Mouse (Mus musculus) cerebellum, adult 2 months (tissue): Measurements from ENCODE around the gene Ppp2r3c. TPM values are rescaled to one million over a fixed set of nuclear protein-coding genes. Genes with fewer than 3 reads are reported as not detected.

ENCODE experiments used
- DNase-seq, 2 experiments: peaks; one replicate each; pipeline ENCODE4 v3.0.0; 2021
- H3K27ac ChIP-seq: fragments of 200-500 bp; 2 replicates; pipeline ENCODE4 v1.5.1; 2012; ENCODE audit warnings: low read length, control low read depth, inconsistent platforms; ENCODE audit not compliant: insufficient read depth
- H3K27me3 ChIP-seq: fragments of 200-500 bp; 2 replicates; pipeline ENCODE4 v1.6.1; 2012; ENCODE audit warnings: inconsistent platforms, mild to moderate bottlenecking, low read length, moderate library complexity; ENCODE audit not compliant: control insufficient read depth, insufficient read depth
- H3K4me1 ChIP-seq: fragments of 200-500 bp; 2 replicates; pipeline ENCODE4 v1.6.1; 2011; ENCODE audit warnings: low read length; ENCODE audit not compliant: control insufficient read depth, insufficient read depth
- H3K4me3 ChIP-seq: fragments of 200-500 bp; replicated peaks from 2 replicates; pipeline ENCODE3; 2011; ENCODE audit warnings: mild to moderate bottlenecking, low read depth, low read length, control low read depth; ENCODE audit not compliant: insufficient read depth
- CTCF ChIP-seq: fragments of 200-500 bp; IDR thresholded peaks from 2 replicates; pipeline ENCODE4 v1.5.1; 2011; ENCODE audit warnings: low read depth, mild to moderate bottlenecking, control low read depth, low read length, moderate library complexity, borderline replicate concordance; ENCODE audit not compliant: insufficient read depth
- POLR2A ChIP-seq: fragments of 200-500 bp; IDR thresholded peaks from 2 replicates; pipeline ENCODE4 v1.6.1; 2011; ENCODE audit warnings: low read length, control low read depth, borderline replicate concordance; ENCODE audit not compliant: insufficient read depth
- WGBS: fragments of 180-500 bp; shearing (Covaris S2); methylation state at CpG from one replicate; pipeline ENCODE4 v1.1.7; 2018; 5-methylcytosine and 5-hydroxymethylcytosine counted together
- polyA plus RNA-seq: library from polyadenylated mRNA; depleted of rRNA; stranded (reverse); fragments of >200 nt; gene quantifications from 2 replicates; pipeline ENCODE4 v1.2.3, GENCODE M21; 2012

Gene Ppp2r3c
- polyA plus RNA-seq, 1 experiment: 13.2 TPM

DNA sequence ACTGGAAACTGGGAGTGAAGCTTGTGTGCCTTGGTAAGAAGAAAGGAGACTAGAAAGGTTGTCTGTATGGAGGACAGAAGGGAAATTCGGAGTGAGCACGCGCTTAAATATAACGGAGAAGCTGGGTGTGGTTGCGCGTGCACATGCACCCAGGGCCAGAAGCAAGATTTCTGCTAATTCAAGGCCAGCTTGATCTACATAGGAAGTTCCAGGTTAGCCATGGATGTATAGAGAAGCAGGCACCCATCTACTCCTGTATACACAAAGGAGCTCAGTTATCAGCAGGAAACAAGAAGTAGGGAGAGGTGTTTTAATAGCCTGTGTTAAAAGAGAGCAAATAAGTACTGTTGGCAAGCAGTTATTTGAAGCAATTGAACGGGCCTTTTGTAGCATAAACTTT lies 22.9 kb upstream of the Ppp2r3c start:
- Histone ChIP-seq H3K27me3 (no peaks in the 10 kb centered on the region), H3K27ac (no peak overlapping the region), H3K4me3 (no peak overlapping the region), H3K4me1 (no peaks in the 10 kb centered on the region)
- WGBS: 94% methylated on average over 7 of the region's 7 CpGs
- TF ChIP-seq POLR2A: no peak
- no peak for TF ChIP-seq CTCF
- DNase-seq: no peak

DNA sequence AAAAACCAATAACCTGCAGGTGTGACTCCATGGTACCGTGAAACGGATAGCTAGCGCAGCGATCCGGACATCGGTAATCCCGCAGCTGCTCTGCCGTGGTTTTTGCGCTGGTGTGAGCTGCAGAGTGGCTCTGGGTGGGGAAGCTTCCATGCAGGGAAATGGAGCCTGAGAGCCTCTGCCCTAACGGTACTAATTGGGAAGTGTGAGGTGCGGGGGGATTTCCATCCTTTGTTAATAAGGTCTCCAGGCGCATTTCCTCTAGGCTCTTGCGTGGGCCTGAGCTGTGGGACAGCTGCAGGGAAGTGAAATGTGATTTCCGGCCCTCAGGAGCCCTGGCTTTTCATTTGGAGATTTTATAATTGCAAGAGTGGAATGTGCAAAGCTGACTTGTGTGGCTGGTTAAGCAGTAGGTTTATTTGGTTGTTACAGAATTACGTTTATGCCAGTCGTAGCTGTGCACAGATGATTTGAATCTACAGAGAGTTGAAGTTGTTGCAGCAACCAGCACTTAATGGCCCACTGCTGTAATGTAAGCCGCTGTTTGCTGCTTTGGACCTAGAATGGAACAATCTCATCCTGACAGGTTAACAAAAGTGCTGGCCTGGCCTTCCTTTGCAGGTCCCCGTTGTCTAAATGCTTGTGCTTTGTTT lies 19.0 kb upstream of the Ppp2r3c start:
- no peaks in the 10 kb centered on the region for H3K27me3 ChIP-seq
- no peak for TF ChIP-seq CTCF
- TF ChIP-seq POLR2A: no peak
- WGBS: 89% methylated on average over 18 of the region's 18 CpGs
- H3K4me3 ChIP-seq: no peak overlapping the region
- no peak for DNase-seq
- H3K4me1 ChIP-seq: no peaks in the 10 kb centered on the region
- H3K27ac ChIP-seq: no peak overlapping the region

DNA sequence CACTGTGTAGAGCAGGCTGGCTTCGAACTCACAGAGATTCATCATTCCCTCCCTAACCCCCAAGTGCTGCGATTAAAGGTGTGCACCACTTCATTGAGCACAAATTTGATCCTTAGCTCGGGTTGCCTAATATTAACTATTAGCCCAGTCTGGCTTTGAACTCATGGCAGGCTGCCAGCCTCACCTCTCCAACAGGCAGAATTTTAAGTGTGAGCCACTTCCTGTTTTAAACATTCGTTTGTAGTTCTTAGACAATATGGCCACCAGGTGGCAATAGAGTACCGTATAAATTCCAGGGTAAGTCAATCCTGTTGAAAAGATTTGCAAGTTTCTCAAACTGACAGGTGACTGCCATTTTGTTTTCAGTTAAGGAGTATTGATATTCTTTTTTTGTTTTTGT lies 12.4 kb upstream of the Ppp2r3c start:
- peak; percentile 52 to 68 for DNase-seq
- 39% methylated on average over 5 of the region's 5 CpGs for WGBS
- Histone ChIP-seq H3K4me1 (no peaks in the 10 kb centered on the region), H3K27ac (no peak overlapping the region), H3K4me3 (no peak overlapping the region), H3K27me3 (no peaks in the 10 kb centered on the region)
- TF ChIP-seq POLR2A (no peak), CTCF (peak; percentile 26; the same call in 1 of the 2 replicates)

DNA sequence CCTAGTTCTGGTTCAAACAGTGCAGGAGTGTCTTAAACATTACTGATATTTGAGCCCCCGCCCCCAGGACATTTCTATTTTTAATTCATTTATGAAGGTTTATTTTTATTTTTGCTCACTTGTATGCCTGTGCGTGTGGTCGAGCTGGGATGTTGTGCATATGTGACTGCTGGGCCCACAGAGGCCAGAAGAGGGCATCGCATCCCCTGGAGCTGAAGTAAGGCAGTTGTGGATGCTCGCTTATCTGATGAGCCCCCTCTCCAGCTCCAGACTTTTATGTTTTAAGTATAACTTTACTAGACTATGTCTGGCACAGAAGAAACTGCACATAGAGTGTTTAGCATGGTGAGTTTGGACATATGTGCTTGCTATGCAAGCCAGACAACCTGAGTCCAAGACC lies 11.1 kb upstream of the Ppp2r3c start:
- H3K27me3 ChIP-seq: no peaks in the 10 kb centered on the region
- H3K4me3 ChIP-seq: no peak overlapping the region
- DNase-seq: no peak
- no peak overlapping the region for H3K27ac ChIP-seq
- no peaks in the 10 kb centered on the region for H3K4me1 ChIP-seq
- TF ChIP-seq CTCF (no peak), POLR2A (no peak)
- 82% methylated on average over 5 of the region's 5 CpGs for WGBS

DNA sequence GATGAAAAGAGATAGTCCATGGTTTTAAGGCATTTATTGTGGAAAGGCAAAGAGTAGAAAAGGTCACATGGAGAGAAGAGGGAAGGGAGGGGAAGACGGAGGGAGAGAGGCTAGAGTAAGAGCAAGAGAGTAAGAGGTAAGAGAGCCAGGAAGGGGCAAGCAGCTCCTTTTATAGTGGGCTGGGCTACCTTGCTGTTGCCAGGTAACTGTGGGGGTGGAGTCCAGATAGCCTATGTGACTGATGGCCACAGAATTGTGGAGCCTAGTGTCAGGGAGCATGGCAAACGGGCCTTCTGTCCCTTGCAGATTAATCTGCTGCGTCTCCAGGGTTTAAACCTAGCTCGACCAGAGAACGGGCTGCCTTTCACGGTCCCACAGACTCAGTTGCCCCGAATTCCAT lies 9.0 kb upstream of the Ppp2r3c start:
- 82% methylated on average over 7 of the region's 7 CpGs for WGBS
- Histone ChIP-seq H3K27ac (no peak overlapping the region), H3K4me3 (no peak overlapping the region), H3K4me1 (no peaks in the 10 kb centered on the region), H3K27me3 (no peaks in the 10 kb centered on the region)
- DNase-seq: no peak
- TF ChIP-seq CTCF: no peak
- TF ChIP-seq POLR2A: no peak

DNA sequence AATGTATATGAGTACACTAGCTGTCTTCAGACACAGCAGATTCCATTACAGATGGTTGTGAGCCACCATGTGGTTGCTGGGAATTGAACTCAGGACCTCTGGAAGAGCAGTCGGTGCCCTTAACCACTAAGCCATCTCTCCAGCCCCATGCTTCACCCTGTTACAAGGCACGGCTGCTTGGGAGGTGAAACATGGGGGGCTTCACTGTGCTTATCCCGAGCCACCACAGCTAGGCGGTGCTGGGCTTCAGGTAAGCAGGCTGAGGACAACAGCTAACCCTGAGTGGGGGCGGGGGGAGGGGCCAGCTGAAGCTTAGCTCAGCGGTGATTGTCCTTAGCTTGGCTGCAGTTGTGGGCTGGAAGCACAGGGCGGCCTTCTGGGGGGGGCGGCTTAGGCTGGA lies 6.7 kb upstream of the Ppp2r3c start:
- H3K27me3 ChIP-seq: no peaks in the 10 kb centered on the region
- H3K4me3 ChIP-seq: no peak overlapping the region
- DNase-seq: no peak
- no peak for TF ChIP-seq CTCF
- no peak for TF ChIP-seq POLR2A
- H3K27ac ChIP-seq: no peak overlapping the region
- 74% methylated on average over 8 of the region's 8 CpGs for WGBS
- no peaks in the 10 kb centered on the region for H3K4me1 ChIP-seq

DNA sequence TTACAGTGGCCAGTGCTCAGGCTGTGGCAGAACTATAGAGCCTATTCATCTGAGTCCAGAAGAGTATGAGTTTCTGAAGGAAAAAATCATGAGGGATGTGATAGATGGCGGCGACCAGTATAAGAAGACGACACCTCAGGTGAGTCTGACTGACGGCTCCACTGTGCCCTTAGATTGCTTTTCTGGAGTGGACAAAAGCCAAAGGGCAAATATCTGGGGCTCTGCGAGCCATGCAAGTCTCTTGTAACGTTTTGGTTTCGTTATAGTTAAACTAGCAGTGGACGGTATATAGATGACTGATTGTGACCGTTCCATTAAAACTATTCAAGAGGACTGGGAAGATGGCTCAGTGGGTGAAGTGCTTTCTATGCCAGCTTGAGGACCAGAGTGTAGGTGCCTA lies 5.9 kb upstream of the Ppp2r3c start:
- 92% methylated on average over 9 of the region's 9 CpGs for WGBS
- no peak for DNase-seq
- TF ChIP-seq CTCF (no peak), POLR2A (no peak)
- Histone ChIP-seq H3K4me1 (no peaks in the 10 kb centered on the region), H3K27ac (no peak overlapping the region), H3K27me3 (no peaks in the 10 kb centered on the region), H3K4me3 (no peak overlapping the region)

DNA sequence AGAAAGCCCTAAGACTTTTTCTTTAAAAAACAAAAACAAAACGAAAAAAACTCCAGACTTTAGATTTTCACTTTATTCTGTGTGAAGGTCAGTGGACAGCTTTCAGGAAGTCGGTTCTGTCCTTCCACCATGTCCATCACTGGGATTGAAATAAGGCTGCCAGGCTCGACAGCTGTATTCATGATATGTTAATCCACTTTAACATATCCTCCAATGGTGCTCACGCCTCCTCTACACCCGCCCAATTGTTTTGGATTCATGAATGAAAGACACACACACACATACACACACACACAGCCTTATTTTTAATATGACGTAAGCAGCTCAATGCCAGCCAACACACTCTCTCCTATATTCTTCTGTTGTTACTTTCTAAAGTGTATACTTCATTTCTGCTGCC lies 4.8 kb upstream of the Ppp2r3c start:
- H3K27me3 ChIP-seq: no peaks in the 10 kb centered on the region
- no peak for DNase-seq
- H3K4me3 ChIP-seq: no peak overlapping the region
- no peaks in the 10 kb centered on the region for H3K4me1 ChIP-seq
- 68% methylated on average over 6 of the region's 6 CpGs for WGBS
- H3K27ac ChIP-seq: no peak overlapping the region
- TF ChIP-seq POLR2A: no peak
- no peak for TF ChIP-seq CTCF
